Mouse (Mus musculus): ENCODE measurements around the gene Astn2.

DNA sequence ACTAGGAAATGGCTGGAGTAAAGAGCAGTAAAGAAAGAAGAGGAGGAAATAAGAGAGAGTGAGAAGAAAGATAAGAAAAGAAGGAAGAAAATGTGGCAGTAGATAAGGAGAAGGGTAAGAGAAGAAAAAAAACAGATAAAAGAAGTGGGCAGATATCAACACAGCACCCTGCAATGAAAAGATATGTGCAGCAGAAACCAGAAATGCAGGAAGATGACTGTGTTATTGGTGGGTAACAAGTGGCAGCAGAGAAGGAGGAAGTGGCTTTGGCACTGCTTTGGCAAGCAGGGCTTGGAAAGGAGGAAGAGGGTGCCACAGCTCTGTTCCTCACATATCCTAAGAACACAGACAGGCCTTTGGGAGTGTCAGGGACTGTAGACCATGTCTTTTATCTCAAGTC lies 347.2 kb downstream of the Astn2 start:
- no peak for TF ChIP-seq FLI1 (IDR thresholded peaks at IDR 0.05; ENCODE audit: low read length)
- no peak for TF ChIP-seq GATA1 (IDR thresholded peaks at IDR 0.05; ENCODE audit: borderline replicate concordance, low read length)
